Mouse (Mus musculus) heart, adult 2 months (tissue): ENCODE measurements around the gene Klhl32. TPM values are rescaled to one million over a fixed set of nuclear protein-coding genes. Genes with fewer than 3 reads are reported as not detected.

Experiments
- DNase-seq, 2 experiments: peaks; one replicate each; pipeline ENCODE4 v3.0.0; 2021
- H3K27ac ChIP-seq: fragments of 200-600 bp; 2 replicates; pipeline ENCODE4 v1.8.1; 2022
- H3K27me3 ChIP-seq: fragments of 200-500 bp; 2 replicates; pipeline ENCODE4 v1.6.1; 2012; ENCODE audit warnings: mild to moderate bottlenecking, low read length, inconsistent platforms, mixed read lengths; ENCODE audit not compliant: control insufficient read depth, insufficient read depth
- H3K36me3 ChIP-seq: fragments of 200-500 bp; 2 replicates; pipeline ENCODE4 v1.6.1; 2012; ENCODE audit warnings: low read length, inconsistent platforms; ENCODE audit not compliant: control insufficient read depth, insufficient read depth
- H3K4me1 ChIP-seq: fragments of 200-500 bp; 2 replicates; pipeline ENCODE4 v1.6.1; 2011; ENCODE audit warnings: low read length; ENCODE audit not compliant: control insufficient read depth, insufficient read depth
- H3K4me3 ChIP-seq: fragments of 200-600 bp; 2 replicates; pipeline ENCODE4 v1.8.1; 2022
- H3K79me2 ChIP-seq: fragments of 200-500 bp; replicated peaks from 2 replicates; pipeline ENCODE4 v1.6.1; 2012; ENCODE audit warnings: mild to moderate bottlenecking, inconsistent platforms, low read length, moderate library complexity, mixed read lengths; ENCODE audit not compliant: control insufficient read depth, insufficient read depth
- H3K9ac ChIP-seq: fragments of 200-500 bp; 2 replicates; pipeline ENCODE4 v1.6.1; 2012; ENCODE audit warnings: low read depth, mild to moderate bottlenecking, control low read depth, inconsistent platforms, low read length, mixed read lengths
- CTCF ChIP-seq: fragments of 200-600 bp; IDR thresholded peaks from 2 replicates; pipeline ENCODE4 v1.8.1; 2022; ENCODE audit warnings: antibody characterized with exemption, mild to moderate bottlenecking, moderate library complexity
- EP300 ChIP-seq: fragments of 200-500 bp; IDR thresholded peaks from 2 replicates; pipeline ENCODE4 v1.6.1; 2011; ENCODE audit warnings: low read depth, low read length, control low read depth; ENCODE audit not compliant: insufficient read depth
- POLR2A ChIP-seq: fragments of 200-500 bp; IDR thresholded peaks from 2 replicates; pipeline ENCODE4 v1.6.1; 2011; ENCODE audit warnings: mild to moderate bottlenecking, low read depth, low read length, control low read depth; ENCODE audit not compliant: insufficient read depth
- WGBS: fragments of 180-500 bp; shearing (Covaris S2); methylation state at CpG from one replicate; pipeline ENCODE4 v1.1.7; 2018; 5-methylcytosine and 5-hydroxymethylcytosine counted together
- intact Hi-C: fragments of 180-260 bp; cut with DNase I; formaldehyde crosslinking; loops from one replicate; pipeline ENCODE4 v1.15.1; 2025
- polyA plus RNA-seq: library from polyadenylated mRNA; depleted of rRNA; stranded (reverse); fragments of >200 nt; gene quantifications from 2 replicates; pipeline ENCODE4 v1.2.3, GENCODE M21; 2012
- total RNA-seq, 2 experiments: library from RNA; stranded (reverse); gene quantifications; 2 replicates each; pipeline ENCODE4 v1.2.3; 2021

Klhl32 gene
- total and polyA plus RNA-seq, 3 experiments, result 0.91 to 2.1 (median 1.5) TPM

- no peak overlapping the region for H3K27ac ChIP-seq
- no peak for TF ChIP-seq EP300
- no peak for TF ChIP-seq POLR2A
- no peak for TF ChIP-seq CTCF
- WGBS, result 84% methylated on average over 2 of the region's 2 CpGs
- DNase-seq, result no peak
- H3K9ac ChIP-seq, result no peak overlapping the region
- intact Hi-C loops, result no loop called here
- no peaks in the 10 kb centered on the region for H3K4me1 ChIP-seq
- H3K36me3 ChIP-seq, result no peaks in the 10 kb centered on the region
- H3K79me2 ChIP-seq, result no peaks in the 10 kb centered on the region
- no peak overlapping the region for H3K4me3 ChIP-seq
- H3K27me3 ChIP-seq, result no peaks in the 10 kb centered on the region
Measured at GRCm38 (mm10) chr4:24764558-24764957, 86.4 kb downstream of the Klhl32 start.

- Histone ChIP-seq H3K27ac (no peak overlapping the region), H3K4me3 (no peak overlapping the region), H3K36me3 (no peaks in the 10 kb centered on the region), H3K9ac (no peak overlapping the region), H3K27me3 (no peaks in the 10 kb centered on the region), H3K4me1 (no peaks in the 10 kb centered on the region), H3K79me2 (no peaks in the 10 kb centered on the region)
- no peak for DNase-seq
- intact Hi-C loops, result no loop called here
- 62% methylated on average over 4 of the region's 4 CpGs for WGBS
- TF ChIP-seq CTCF, result no peak
- TF ChIP-seq EP300, result no peak
- no peak for TF ChIP-seq POLR2A
Measured at GRCm38 (mm10) chr4:24763451-24763850, 87.5 kb downstream of the Klhl32 start.

GRCm38 (mm10) chr4:24758954-24759353 lies 92.0 kb downstream of the Klhl32 start:
- TF ChIP-seq POLR2A (no peak), CTCF (no peak), EP300 (no peak)
- intact Hi-C loops, result no loop called here
- WGBS, result 79% methylated on average over 1 of the region's 1 CpGs

DNA sequence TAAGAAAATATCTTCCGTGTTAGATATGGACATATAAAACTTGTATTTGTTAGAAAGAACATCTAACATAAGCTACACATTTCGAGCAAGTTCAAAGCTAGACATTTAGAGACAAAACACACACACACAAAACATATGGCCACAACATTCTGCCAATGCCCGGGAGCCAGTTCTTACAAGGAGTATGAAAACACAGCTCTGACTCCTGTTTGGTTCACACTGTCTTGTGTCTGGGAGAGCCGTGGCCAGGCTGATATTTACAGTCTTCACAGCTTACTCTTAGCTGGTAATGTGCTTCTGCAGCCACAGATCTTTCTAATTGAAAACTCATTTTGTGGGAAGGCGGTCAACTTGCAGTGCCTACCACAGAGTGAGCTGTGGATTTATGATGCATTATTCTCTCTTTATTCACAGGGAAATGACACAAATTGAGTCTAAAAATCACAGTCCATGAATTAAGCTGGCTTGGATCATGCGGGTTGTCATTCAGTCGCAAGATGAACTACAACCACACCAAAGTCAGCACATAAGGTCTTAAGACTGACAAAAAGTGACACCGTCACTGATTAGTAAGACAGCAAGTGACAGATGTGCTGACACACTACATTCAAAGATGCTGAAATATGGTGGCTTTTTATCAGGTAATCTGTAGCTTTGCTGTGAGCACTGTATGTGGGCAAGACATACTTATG lies 98.3 kb downstream of the Klhl32 start:
- H3K27me3 ChIP-seq, result no peaks in the 10 kb centered on the region
- DNase-seq, result no peak
- TF ChIP-seq CTCF (no peak), POLR2A (no peak), EP300 (no peak)
- H3K27ac ChIP-seq, result no peak overlapping the region
- H3K79me2 ChIP-seq, result no peaks in the 10 kb centered on the region
- H3K4me3 ChIP-seq, result no peak overlapping the region
- no peak overlapping the region for H3K9ac ChIP-seq
- no peaks in the 10 kb centered on the region for H3K4me1 ChIP-seq
- H3K36me3 ChIP-seq, result no peaks in the 10 kb centered on the region
- 80% methylated on average over 8 of the region's 8 CpGs for WGBS
- intact Hi-C loops, result no loop called here

More at GRCm38 (mm10) chr4:24758954-24759353, 92.0 kb downstream of the Klhl32 start:
- no peak overlapping the region for H3K4me3 ChIP-seq
- no peak overlapping the region for H3K27ac ChIP-seq
- no peaks in the 10 kb centered on the region for H3K4me1 ChIP-seq
- no peak overlapping the region for H3K9ac ChIP-seq
- H3K27me3 ChIP-seq, result no peaks in the 10 kb centered on the region
- no peaks in the 10 kb centered on the region for H3K36me3 ChIP-seq
- no peaks in the 10 kb centered on the region for H3K79me2 ChIP-seq
- no peak for DNase-seq

- WGBS, result 81% methylated on average over 6 of the region's 6 CpGs
- no peaks in the 10 kb centered on the region; the same call in 1 of the 2 replicates for H3K36me3 ChIP-seq
- H3K27ac ChIP-seq, result no peak overlapping the region
- H3K79me2 ChIP-seq, result no peaks in the 10 kb centered on the region
- DNase-seq, result no peak
- no peaks in the 10 kb centered on the region for H3K27me3 ChIP-seq
- intact Hi-C loops, result no loop called here
- TF ChIP-seq EP300 (no peak), POLR2A (no peak), CTCF (no peak)
- no peak overlapping the region for H3K9ac ChIP-seq
- H3K4me1 ChIP-seq, result no peaks in the 10 kb centered on the region
- no peak overlapping the region for H3K4me3 ChIP-seq
Measured at GRCm38 (mm10) chr4:24737080-24737479, 113.8 kb downstream of the Klhl32 start.

DNA sequence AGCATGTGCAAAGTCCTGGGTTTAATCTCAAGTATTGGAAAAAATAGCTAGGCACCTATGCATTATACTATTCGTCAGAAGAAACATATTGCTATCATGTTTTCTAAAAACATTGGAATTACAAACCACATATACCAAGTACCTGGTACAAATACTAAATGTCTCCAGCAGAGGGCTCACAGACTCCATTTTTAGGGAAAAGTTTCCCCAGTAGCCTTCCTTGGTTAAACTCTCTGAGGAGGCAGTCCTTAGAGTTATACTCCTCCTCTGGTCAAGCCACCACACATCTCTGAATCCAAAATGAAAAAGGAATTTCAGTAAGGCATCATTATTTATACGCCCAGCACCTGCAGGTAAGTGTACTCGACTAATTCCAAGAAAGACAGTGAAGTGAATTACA lies 130.1 kb downstream of the Klhl32 start:
- no peak overlapping the region for H3K27ac ChIP-seq
- intact Hi-C loops, result loop anchor here (1.0 kb wide), 1 partner anchor 176 kb away; no protein-coding TSS in a partner anchor
- peak; percentile 75 for TF ChIP-seq CTCF
- TF ChIP-seq EP300, result no peak
- no peak for TF ChIP-seq POLR2A
- H3K4me1 ChIP-seq, result no peaks in the 10 kb centered on the region
- H3K4me3 ChIP-seq, result no peak overlapping the region
- H3K27me3 ChIP-seq, result no peaks in the 10 kb centered on the region
- H3K36me3 ChIP-seq, result no peaks in the 10 kb centered on the region
- 26% methylated on average over 3 of the region's 3 CpGs for WGBS
- peak in 1 of 2 experiments; percentile 6 for DNase-seq
- H3K9ac ChIP-seq, result no peak overlapping the region
- H3K79me2 ChIP-seq, result no peaks in the 10 kb centered on the region
